Mouse (Mus musculus) heart, embryonic 14.5 days (tissue): ENCODE results near the gene Kcng1. TPM values are rescaled to one million over a fixed set of nuclear protein-coding genes. Genes with fewer than 3 reads are reported as not detected.

Experiments
- ATAC-seq: fragments of 200-750 bp; cut with Nextera tagmentation; 2 replicates; pipeline ENCODE4 v1.8.0; 2017; ENCODE audit warnings: low read depth, moderate TSS enrichment; ENCODE audit not compliant: insufficient number of reproducible peaks, insufficient read depth, low FRiP score
- H3K27ac ChIP-seq, 2 experiments: fragments of 200-500 bp in 1 of 2; fragments of 300-500 bp in 1 of 2; sonication (generic) in 1 of 2; replicated peaks in 1 of 2; 2 replicates each; pipeline ENCODE4 v1.5.1; 2012 to 2014; ENCODE audit warnings: low read depth in 2 of 2, low read length in 2 of 2, control low read depth in 1 of 2, mild to moderate bottlenecking in 1 of 2, mixed read lengths in 1 of 2; ENCODE audit not compliant: control insufficient read depth in 1 of 2, insufficient read depth in 1 of 2
- H3K27me3 ChIP-seq: fragments of 300-500 bp; sonication (generic); 2 replicates; pipeline ENCODE4 v1.6.1; 2014; ENCODE audit warnings: mild to moderate bottlenecking, low read length, control low read depth; ENCODE audit not compliant: control insufficient read depth, insufficient read depth
- H3K36me3 ChIP-seq: fragments of 300-500 bp; sonication (generic); 2 replicates; pipeline ENCODE4 v1.6.1; 2014; ENCODE audit warnings: mild to moderate bottlenecking, control low read depth, low read length, mixed read lengths; ENCODE audit not compliant: control insufficient read depth, insufficient read depth
- H3K4me1 ChIP-seq, 2 experiments: fragments of 200-500 bp in 1 of 2; fragments of 300-500 bp in 1 of 2; sonication (generic) in 1 of 2; 2 replicates each; pipeline ENCODE4 v1.6.1; 2012 to 2014; ENCODE audit warnings: low read length in 2 of 2, control low read depth in 1 of 2, mixed read lengths in 1 of 2; ENCODE audit not compliant: control insufficient read depth in 2 of 2, insufficient read depth in 2 of 2
- H3K4me2 ChIP-seq: fragments of 300-500 bp; sonication (generic); 2 replicates; pipeline ENCODE4 v1.6.1; 2014; ENCODE audit warnings: mild to moderate bottlenecking, low read length
- H3K4me3 ChIP-seq, 2 experiments: fragments of 200-500 bp in 1 of 2; fragments of 300-500 bp in 1 of 2; sonication (generic) in 1 of 2; 2 replicates each; pipeline ENCODE4 v1.5.1; 2012 to 2014; ENCODE audit warnings: low read length in 2 of 2, mild to moderate bottlenecking in 2 of 2, control low read depth in 1 of 2, low read depth in 1 of 2, moderate library complexity in 1 of 2; ENCODE audit not compliant: control insufficient read depth in 1 of 2, insufficient read depth in 1 of 2
- H3K9ac ChIP-seq: fragments of 300-500 bp; sonication (generic); 2 replicates; pipeline ENCODE4 v1.6.1; 2014; ENCODE audit warnings: mild to moderate bottlenecking, low read length
- H3K9me3 ChIP-seq: fragments of 300-500 bp; sonication (generic); 2 replicates; pipeline ENCODE4 v1.6.1; 2016; ENCODE audit warnings: low read length, control low read depth; ENCODE audit not compliant: control insufficient read depth
- WGBS: fragments of 180-500 bp; shearing (Covaris S2); extraction: QIAGEN DNeasy Blood & Tissue Kit; methylation state at CpG from one replicate; pipeline ENCODE4 v1.1.7; 2014; 5-methylcytosine and 5-hydroxymethylcytosine counted together
- polyA plus RNA-seq: library from polyadenylated mRNA; unstranded; fragments of >200 nt; fragmentation: Nextera tagmentation; extraction: Ambion mirVana; gene quantifications from 2 replicates; pipeline ENCODE4 v1.2.1, GENCODE M21; 2014

Gene Kcng1
- polyA plus RNA-seq, 1 experiment from 2014 or later = 0.36 TPM

GRCm38 (mm10) chr2:168230773-168231470 is 50.6 kb downstream of the Kcng1 start:
- peak overlapping the region; percentile 88 to 92 for H3K4me3 ChIP-seq
- peak overlapping the region; percentile 91 for H3K9ac ChIP-seq
- peaks cover 9 to 33% of the 10 kb centered on the region in 2 experiments for H3K4me1 ChIP-seq
- no peaks in the 10 kb centered on the region for H3K9me3 ChIP-seq
- peak; percentile 68 for ATAC-seq
- H3K36me3 ChIP-seq = peaks cover 40% of the 10 kb centered on the region
- H3K27me3 ChIP-seq = no peaks in the 10 kb centered on the region
- WGBS = 4% methylated on average over 104 of the region's 105 CpGs
- peak overlapping the region; percentile 97 for H3K4me2 ChIP-seq
- H3K27ac ChIP-seq = peak overlapping the region; percentile 92 to 99; a peak in 3 of 4 replicates

- no peaks in the 10 kb centered on the region for H3K9me3 ChIP-seq
- under 1% methylated on average over 72 of the region's 73 CpGs for WGBS
- H3K4me1 ChIP-seq = peaks cover 9 to 33% of the 10 kb centered on the region in 2 experiments
- H3K27ac ChIP-seq = peak within 1 kb of the TSS; percentile 92 to 99
- no peaks in the 10 kb centered on the region for H3K27me3 ChIP-seq
- peak; percentile 75 for ATAC-seq
- peak within 1 kb of the TSS; percentile 91 for H3K9ac ChIP-seq
- H3K4me3 ChIP-seq = peak within 1 kb of the TSS; percentile 88 to 92
- peaks cover 48% of the 10 kb centered on the region for H3K36me3 ChIP-seq
- H3K4me2 ChIP-seq = peak within 1 kb of the TSS; percentile 97
These were observed 51.4 kb downstream of the Kcng1 start, which contains the start of the genes Gm20716, Dpm1 and Mocs3 for GRCm38 (mm10) chr2:168230026-168230728. Gene Gm20716, minus strand, starts transcription at chr2:168230364. Gene Dpm1, minus strand, starts transcription at chr2:168230591. Gene Mocs3, plus strand, starts transcription at chr2:168230622.

DNA sequence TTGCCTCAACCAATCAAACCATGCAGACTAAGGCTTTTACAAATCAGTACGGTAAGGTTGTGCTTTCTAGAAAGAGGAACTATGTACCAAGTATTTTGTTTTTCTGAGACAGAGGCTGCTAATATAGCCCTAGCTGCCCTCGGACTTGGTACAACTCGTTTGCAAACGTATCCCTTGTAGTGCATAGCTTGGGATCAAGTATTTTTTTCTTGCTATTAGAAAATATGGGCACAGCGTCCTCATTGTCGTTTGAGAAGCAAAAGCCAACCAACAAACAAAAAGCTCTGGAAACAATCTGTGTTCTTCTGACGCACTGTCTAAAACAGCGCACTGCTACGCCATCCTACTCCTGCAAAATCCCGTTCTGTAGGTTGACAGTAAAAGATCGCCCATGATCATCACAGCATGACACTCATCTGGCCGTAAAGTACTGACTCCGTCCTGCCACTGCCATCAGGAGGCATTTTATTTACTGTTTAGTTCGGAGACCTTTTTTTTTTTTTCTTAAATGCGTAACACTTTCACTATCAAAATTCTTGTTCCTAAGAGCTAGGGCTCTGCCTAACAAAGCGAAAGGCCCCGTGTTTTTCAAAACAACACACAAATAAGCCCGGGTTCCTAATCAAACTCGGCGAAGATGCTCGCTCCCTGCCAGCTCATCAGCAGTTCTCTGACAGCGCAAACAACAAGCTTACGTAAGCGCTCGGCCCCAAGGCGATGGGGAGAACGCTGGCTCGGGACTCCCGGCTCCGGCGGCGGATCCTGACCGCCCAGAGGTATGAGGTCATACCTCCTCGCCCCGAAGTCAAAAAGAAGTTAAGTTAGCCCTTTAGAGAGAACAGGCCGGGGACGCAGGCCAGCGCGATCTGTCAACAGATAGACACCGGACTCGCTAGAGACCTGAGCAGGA is 52.2 kb downstream of the Kcng1 start:
- Histone ChIP-seq H3K36me3 (peaks cover 50% of the 10 kb centered on the region), H3K9me3 (no peaks in the 10 kb centered on the region), H3K4me2 (peak overlapping the region; percentile 97), H3K4me1 (peaks cover 9 to 33% of the 10 kb centered on the region in 2 experiments), H3K9ac (peak overlapping the region; percentile 91), H3K27me3 (no peaks in the 10 kb centered on the region), H3K27ac (peak overlapping the region; percentile 92 to 99; a peak in 3 of 4 replicates), H3K4me3 (peak overlapping the region; percentile 88 to 92)
- 17% methylated on average over 41 of the region's 41 CpGs for WGBS
- ATAC-seq = 0 out of 2 replicates have a peak, but pooled peaks have one; percentile 4

DNA sequence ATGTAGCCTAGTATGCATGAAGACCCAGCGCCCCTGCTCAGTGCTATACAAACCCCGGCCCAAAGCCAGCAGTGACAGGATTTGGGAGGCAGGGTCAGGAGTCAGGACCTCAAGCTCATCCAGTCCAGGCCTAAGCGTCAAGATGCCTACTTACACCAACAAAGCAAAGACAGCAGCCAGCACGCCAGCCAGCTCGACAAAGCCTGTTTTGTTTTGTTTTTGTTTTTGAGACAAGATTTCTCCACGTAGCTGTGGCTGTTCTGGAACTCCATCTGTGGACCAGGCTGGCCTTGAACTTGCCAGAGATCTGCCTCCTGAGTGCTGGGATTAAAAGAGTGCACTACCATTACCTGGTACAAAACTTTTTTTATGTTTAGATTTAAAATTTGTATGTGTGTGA is 58.2 kb downstream of the Kcng1 start:
- Histone ChIP-seq H3K4me3 (no peak overlapping the region), H3K27ac (no peak overlapping the region), H3K36me3 (peaks cover 81% of the 10 kb centered on the region), H3K9ac (no peak overlapping the region), H3K9me3 (no peaks in the 10 kb centered on the region), H3K4me2 (no peak overlapping the region), H3K27me3 (no peaks in the 10 kb centered on the region), H3K4me1 (peaks cover 0 to 7% of the 10 kb centered on the region in 2 experiments; a peak in 2 of 4 replicates)
- ATAC-seq = no peak
- 86% methylated on average over 6 of the region's 6 CpGs for WGBS

- H3K27ac ChIP-seq = no peak overlapping the region
- no peak for ATAC-seq
- H3K4me1 ChIP-seq = no peaks in the 10 kb centered on the region
- H3K36me3 ChIP-seq = peaks cover 97% of the 10 kb centered on the region
- no peaks in the 10 kb centered on the region for H3K27me3 ChIP-seq
- no peaks in the 10 kb centered on the region for H3K9me3 ChIP-seq
- no peak overlapping the region for H3K4me2 ChIP-seq
- H3K4me3 ChIP-seq = no peak overlapping the region
- 57% methylated on average over 5 of the region's 5 CpGs for WGBS
- no peak overlapping the region for H3K9ac ChIP-seq
These were observed 67.6 kb downstream of the Kcng1 start for GRCm38 (mm10) chr2:168213788-168214397.
